Mouse (Mus musculus): ENCODE results near the gene Ssc4d. TPM values are rescaled to one million over a fixed set of nuclear protein-coding genes. Genes with fewer than 3 reads are reported as not detected.
A peak's percentile ranks its signal among the peaks of the same experiment; 100 is the strongest.

Ssc4d gene
- total and polyA plus RNA-seq, 2 experiments from 2014 or later: 4.0 to 7.0 TPM

DNA sequence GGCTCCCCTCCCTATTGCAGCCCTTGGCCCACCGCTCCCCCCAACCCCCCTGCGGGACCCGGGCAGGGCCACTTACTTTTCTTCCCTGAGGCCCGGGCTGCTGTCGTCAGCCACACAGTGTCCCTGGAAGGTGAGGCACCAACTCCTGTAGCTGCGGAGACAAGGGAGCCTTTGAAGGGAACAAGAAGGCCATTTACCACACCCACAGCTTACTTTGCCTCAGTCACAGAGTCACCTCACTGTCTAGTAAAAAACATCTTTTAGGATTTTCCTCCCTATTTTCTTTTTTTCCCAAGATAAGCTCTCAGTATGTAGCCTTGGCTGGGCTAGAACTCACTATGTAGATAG lies 11.1 kb downstream of the Ssc4d start:
- H3K9ac ChIP-seq: peak overlapping the region; percentile 77
- peak overlapping the region; percentile 91 for H3K27ac ChIP-seq (ENCODE audit: low read depth, low read length)
- peak overlapping the region; percentile 50 for H3K4me3 ChIP-seq (ENCODE audit: low read depth, low read length)
- no peaks in the 10 kb centered on the region for H3K36me3 ChIP-seq (ENCODE audit: insufficient read depth)
- peaks cover 4% of the 10 kb centered on the region for H3K4me1 ChIP-seq (ENCODE audit: insufficient read depth)
- DNase-seq (peak; percentile 52), ATAC-seq (no peak)
- H3K4me2 ChIP-seq (ENCODE audit: low read depth): peak overlapping the region; percentile 84
- no peaks in the 10 kb centered on the region for H3K9me3 ChIP-seq (ENCODE audit: low read length)
- no peak for TF ChIP-seq CTCF (IDR thresholded peaks at IDR 0.05; ENCODE audit: low read depth)
- no peaks in the 10 kb centered on the region for H3K27me3 ChIP-seq (ENCODE audit: insufficient read depth, low read length)
- WGBS: 5% methylated on average over 6 of the region's 6 CpGs

DNA sequence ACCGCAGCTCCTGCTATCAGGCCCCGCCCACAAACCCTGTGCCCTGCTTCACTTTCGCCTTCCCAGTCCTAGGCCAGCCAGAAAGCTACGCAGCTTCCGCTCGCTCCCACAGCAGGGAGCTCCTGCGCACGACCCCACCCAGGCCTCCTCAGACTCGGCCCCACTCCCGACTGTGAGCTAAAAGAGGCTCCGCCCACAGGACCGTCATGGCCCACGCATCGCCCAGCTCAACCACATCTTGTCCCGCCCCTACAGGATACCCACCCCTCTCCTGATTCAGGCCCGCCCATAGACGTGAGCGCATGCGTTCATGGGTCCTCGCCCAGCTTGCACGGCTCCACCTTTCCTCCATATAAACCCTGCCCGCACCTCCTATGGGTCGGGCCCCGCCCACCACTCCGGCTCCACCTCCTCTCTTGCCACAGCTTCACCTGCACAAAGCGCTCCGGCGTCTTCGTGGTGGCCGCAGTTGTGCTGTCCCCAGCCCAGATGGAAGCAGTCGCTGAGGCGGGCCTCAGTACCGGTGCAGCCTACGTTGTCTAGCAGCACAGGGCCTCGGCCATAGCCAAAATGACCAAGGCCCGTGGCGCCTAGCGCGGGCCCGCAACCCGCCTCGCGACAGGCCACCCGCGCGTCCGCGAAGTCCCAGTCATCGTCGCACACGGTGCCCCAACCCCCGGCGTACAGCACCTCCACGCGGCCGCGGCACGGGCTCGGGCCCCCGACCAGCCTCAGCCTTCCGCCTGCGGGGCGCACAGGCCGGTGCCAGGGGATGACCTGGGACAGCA lies 11.6 kb downstream of the Ssc4d start:
- Histone ChIP-seq H3K4me2 (ENCODE audit: low read depth) (peak overlapping the region; percentile 84), H3K9ac (peak overlapping the region; percentile 77), H3K36me3 (ENCODE audit: insufficient read depth) (no peaks in the 10 kb centered on the region), H3K9me3 (ENCODE audit: low read length) (no peaks in the 10 kb centered on the region), H3K4me3 (ENCODE audit: low read depth, low read length) (peak overlapping the region; percentile 50), H3K4me1 (ENCODE audit: insufficient read depth) (peaks cover 4% of the 10 kb centered on the region), H3K27me3 (ENCODE audit: insufficient read depth, low read length) (no peaks in the 10 kb centered on the region), H3K27ac (ENCODE audit: low read depth, low read length) (peak overlapping the region; percentile 91)
- under 1% methylated on average over 64 of the region's 64 CpGs for WGBS
- ATAC-seq: peak; percentile 96
- TF ChIP-seq CTCF (IDR thresholded peaks at IDR 0.05; ENCODE audit: low read depth): peak; percentile 51
- DNase-seq: peak; percentile 99

DNA sequence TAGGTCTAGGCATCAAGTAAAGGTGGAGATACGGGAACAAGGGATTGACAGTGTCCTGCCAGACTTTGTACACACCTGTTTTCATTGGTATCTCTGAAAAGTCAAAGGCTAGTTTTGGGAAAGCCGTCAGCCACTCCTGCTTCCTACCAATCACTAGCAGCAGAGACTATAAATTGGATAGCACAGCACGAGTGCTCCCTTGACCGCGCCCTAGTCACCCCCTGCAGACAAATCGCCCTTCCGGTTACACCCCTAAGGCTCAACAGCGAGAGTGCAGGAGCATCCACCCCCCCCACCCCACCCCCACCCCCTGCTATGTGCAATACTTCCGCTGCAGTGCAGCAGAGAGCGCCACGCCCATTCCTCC lies 12.2 kb downstream of the Ssc4d start:
- WGBS: under 1% methylated on average over 11 of the region's 11 CpGs
- Histone ChIP-seq H3K27ac (ENCODE audit: low read depth, low read length) (peak overlapping the region; percentile 80), H3K27me3 (ENCODE audit: insufficient read depth, low read length) (no peaks in the 10 kb centered on the region), H3K4me1 (ENCODE audit: insufficient read depth) (peaks cover 4% of the 10 kb centered on the region), H3K36me3 (ENCODE audit: insufficient read depth) (no peaks in the 10 kb centered on the region), H3K9ac (peak overlapping the region; percentile 77), H3K4me3 (ENCODE audit: low read depth, low read length) (peak overlapping the region; percentile 50), H3K9me3 (ENCODE audit: low read length) (no peaks in the 10 kb centered on the region), H3K4me2 (ENCODE audit: low read depth) (peak overlapping the region; percentile 84)
- no peak for TF ChIP-seq CTCF (IDR thresholded peaks at IDR 0.05; ENCODE audit: low read depth)
- ATAC-seq: no peak
- no peak for DNase-seq

DNA sequence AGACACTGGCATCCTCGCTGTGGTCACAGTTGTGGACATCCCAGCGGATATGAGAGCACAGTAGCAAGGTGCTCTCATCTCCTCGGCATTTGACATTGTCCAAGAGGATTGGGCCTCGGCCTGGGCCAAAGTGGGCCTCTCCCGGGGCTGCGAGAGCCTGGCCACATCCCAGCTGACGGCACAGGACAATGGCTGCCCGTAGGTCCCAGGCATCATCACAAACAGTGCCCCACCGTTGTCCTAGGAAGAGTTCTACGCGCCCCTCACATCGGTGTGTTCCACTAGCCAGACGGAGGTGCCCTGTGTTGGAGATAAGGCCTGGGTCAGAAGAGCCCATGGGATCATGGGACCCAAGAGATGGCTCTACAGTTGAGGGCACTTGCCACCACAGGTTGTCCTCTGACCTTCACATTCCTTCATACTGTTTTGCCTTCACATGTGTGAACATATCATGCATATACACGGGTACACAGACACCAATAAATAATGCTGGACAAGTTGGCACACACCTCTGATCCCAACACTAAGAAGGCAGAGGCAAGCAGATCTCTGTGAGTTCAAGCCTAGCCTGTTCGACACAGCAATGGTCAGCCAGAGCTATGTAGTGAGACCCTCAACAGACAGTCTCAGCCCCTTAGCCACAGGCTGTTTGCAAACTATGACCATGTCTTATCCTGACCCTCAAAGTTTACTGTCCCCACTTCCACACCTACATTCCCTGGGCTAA lies 13.3 kb downstream of the Ssc4d start:
- Histone ChIP-seq H3K27me3 (ENCODE audit: insufficient read depth, low read length) (no peaks in the 10 kb centered on the region), H3K4me1 (ENCODE audit: insufficient read depth) (peaks cover 9% of the 10 kb centered on the region), H3K4me3 (ENCODE audit: low read depth, low read length) (no peak overlapping the region), H3K27ac (ENCODE audit: low read depth, low read length) (no peak overlapping the region), H3K9ac (no peak overlapping the region), H3K4me2 (ENCODE audit: low read depth) (no peak overlapping the region), H3K36me3 (ENCODE audit: insufficient read depth) (no peaks in the 10 kb centered on the region), H3K9me3 (ENCODE audit: low read length) (no peaks in the 10 kb centered on the region)
- 93% methylated on average over 15 of the region's 15 CpGs for WGBS
- TF ChIP-seq CTCF (IDR thresholded peaks at IDR 0.05; ENCODE audit: low read depth): no peak
- ATAC-seq (no peak), DNase-seq (no peak)

DNA sequence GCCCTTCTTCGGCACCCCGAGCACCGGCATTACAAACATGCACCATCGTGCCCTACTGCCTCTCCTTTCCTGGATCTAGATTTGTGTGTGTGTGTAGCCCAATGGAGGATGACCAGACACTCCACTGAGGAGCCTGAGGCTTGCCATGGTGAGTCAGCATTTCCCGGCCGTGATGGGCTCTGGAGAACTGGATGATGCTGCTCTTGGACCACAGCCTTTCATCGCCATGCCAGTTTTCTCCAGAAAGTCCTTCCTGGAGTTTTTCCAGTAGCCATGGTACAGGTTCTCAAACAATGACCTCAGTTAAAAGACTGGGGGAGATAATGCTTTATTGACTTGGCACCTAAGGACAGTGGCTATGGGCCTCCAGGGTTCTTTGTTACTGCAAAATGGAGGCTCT lies 14.4 kb downstream of the Ssc4d start:
- no peak overlapping the region for H3K4me2 ChIP-seq (ENCODE audit: low read depth)
- DNase-seq: no peak
- ATAC-seq: no peak
- peaks cover 9% of the 10 kb centered on the region; the same call in 1 of the 2 replicates for H3K4me1 ChIP-seq (ENCODE audit: insufficient read depth)
- no peak overlapping the region for H3K9ac ChIP-seq
- no peak overlapping the region for H3K4me3 ChIP-seq (ENCODE audit: low read depth, low read length)
- 91% methylated on average over 7 of the region's 7 CpGs for WGBS
- no peaks in the 10 kb centered on the region for H3K9me3 ChIP-seq (ENCODE audit: low read length)
- TF ChIP-seq CTCF (IDR thresholded peaks at IDR 0.05; ENCODE audit: low read depth): no peak
- H3K36me3 ChIP-seq (ENCODE audit: insufficient read depth): no peaks in the 10 kb centered on the region
- H3K27me3 ChIP-seq (ENCODE audit: insufficient read depth, low read length): no peaks in the 10 kb centered on the region
- H3K27ac ChIP-seq (ENCODE audit: low read depth, low read length): no peak overlapping the region

DNA sequence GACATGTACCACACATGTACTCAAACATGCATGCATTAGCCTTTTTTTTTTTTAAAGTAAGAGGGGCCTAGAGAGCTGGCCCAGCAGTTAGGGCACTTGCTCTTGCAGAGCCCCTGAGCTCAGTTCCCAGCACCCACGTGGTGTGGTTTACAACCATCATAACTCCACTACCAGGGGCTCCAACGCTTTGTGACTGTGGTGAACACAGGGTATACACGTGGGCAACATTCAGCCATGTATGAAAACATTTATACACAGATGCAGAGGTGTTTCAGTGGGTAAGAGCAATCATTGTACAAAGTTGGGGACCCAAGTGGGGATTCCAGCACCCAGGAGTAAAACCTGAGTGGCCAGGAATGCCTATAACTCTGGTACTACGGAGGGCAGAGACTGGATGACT lies 16.0 kb downstream of the Ssc4d start:
- no peak for ATAC-seq
- no peak for DNase-seq
- no peak overlapping the region for H3K27ac ChIP-seq (ENCODE audit: low read depth, low read length)
- TF ChIP-seq CTCF (IDR thresholded peaks at IDR 0.05; ENCODE audit: low read depth): no peak
- 91% methylated on average over 4 of the region's 4 CpGs for WGBS
- no peaks in the 10 kb centered on the region for H3K36me3 ChIP-seq (ENCODE audit: insufficient read depth)
- H3K9ac ChIP-seq: no peak overlapping the region
- H3K27me3 ChIP-seq (ENCODE audit: insufficient read depth, low read length): no peaks in the 10 kb centered on the region
- no peak overlapping the region for H3K4me3 ChIP-seq (ENCODE audit: low read depth, low read length)
- H3K9me3 ChIP-seq (ENCODE audit: low read length): no peaks in the 10 kb centered on the region
- no peak overlapping the region; the same call in 1 of the 2 replicates for H3K4me2 ChIP-seq (ENCODE audit: low read depth)
- peaks cover 9% of the 10 kb centered on the region; the same call in 1 of the 2 replicates for H3K4me1 ChIP-seq (ENCODE audit: insufficient read depth)
